Mouse (Mus musculus) cerebellum, adult 9-11 months (tissue): ENCODE results near the gene Ctnna3.
"Not testable (repeated sequence)": the region's sequence is repeated elsewhere in the genome, so short reads cannot be mapped to it uniquely, and the experiment has no call there.

Source experiments
- DNase-seq: peaks from one replicate; pipeline ENCODE4 v3.0.0; 2022

The Ctnna3 gene

GRCm38 (mm10) chr10:64086567-64087391 lies 656.9 kb downstream of the Ctnna3 start:
- peak; percentile 57 for DNase-seq

GRCm38 (mm10) chr10:64087521-64087920 lies 657.6 kb downstream of the Ctnna3 start:
- DNase-seq, result peak; percentile 55

GRCm38 (mm10) chr10:64087936-64088773 lies 658.3 kb downstream of the Ctnna3 start:
- DNase-seq, result peak; percentile 75

GRCm38 (mm10) chr10:64088774-64089460 lies 659.0 kb downstream of the Ctnna3 start:
- DNase-seq, result no peak

- peak; percentile 93 for DNase-seq
These were observed 660.0 kb downstream of the Ctnna3 start, which contains the start of gene Lrrtm3 for GRCm38 (mm10) chr10:64089680-64090460. Gene Lrrtm3 (minus strand): TSS chr10:64090277.

GRCm38 (mm10) chr10:64096532-64096931 lies 666.6 kb downstream of the Ctnna3 start:
- DNase-seq, result no peak

GRCm38 (mm10) chr10:64115246-64115645 lies 685.3 kb downstream of the Ctnna3 start:
- DNase-seq, result no peak

- peak; percentile 84 for DNase-seq
These were observed 688.9 kb downstream of the Ctnna3 start for GRCm38 (mm10) chr10:64118833-64119232.

GRCm38 (mm10) chr10:64130397-64131150 lies 700.7 kb downstream of the Ctnna3 start:
- peak; percentile 90 for DNase-seq

- DNase-seq, result no peak
These were observed 703.6 kb downstream of the Ctnna3 start for GRCm38 (mm10) chr10:64133461-64133860.

GRCm38 (mm10) chr10:64135481-64135880 lies 705.6 kb downstream of the Ctnna3 start:
- no peak for DNase-seq

GRCm38 (mm10) chr10:64146511-64146910 lies 716.6 kb downstream of the Ctnna3 start:
- no peak for DNase-seq

GRCm38 (mm10) chr10:64181696-64182095 lies 751.8 kb downstream of the Ctnna3 start:
- no peak for DNase-seq

- DNase-seq, result no peak
These were observed 752.8 kb downstream of the Ctnna3 start for GRCm38 (mm10) chr10:64182731-64183130.

- DNase-seq, result no peak
These were observed 758.1 kb downstream of the Ctnna3 start for GRCm38 (mm10) chr10:64188046-64188445.

GRCm38 (mm10) chr10:64197584-64197983 lies 767.7 kb downstream of the Ctnna3 start:
- no peak for DNase-seq

GRCm38 (mm10) chr10:64215632-64216031 lies 785.7 kb downstream of the Ctnna3 start:
- DNase-seq, result no peak

- no peak for DNase-seq
These were observed 793.1 kb downstream of the Ctnna3 start for GRCm38 (mm10) chr10:64223023-64223422.

- no peak for DNase-seq
These were observed 794.1 kb downstream of the Ctnna3 start for GRCm38 (mm10) chr10:64224007-64224406.

GRCm38 (mm10) chr10:64224424-64224823 lies 794.5 kb downstream of the Ctnna3 start:
- no peak for DNase-seq

- DNase-seq, result not testable (repeated sequence)
These were observed 795.9 kb downstream of the Ctnna3 start for GRCm38 (mm10) chr10:64225826-64226225.
